Comparison of ENCODE assay signal across 8 mouse cellular contexts in genomic region chrX:95359053-95359452, GRCm38 (mm10).
DNase-seq lines count a peak whose midpoint lies in the region; ATAC-seq and TF ChIP-seq lines count a peak whose summit lies in the region.

No protein-coding gene starts in this region.

- DNase-seq in hindbrain, postnatal 0 days (ENCODE audit: low spot score), result peak; percentile 53
- peak; percentile 63 for DNase-seq in 416B (ENCODE audit: low read depth)
- DNase-seq in Muller cell, postnatal 12 days (ENCODE audit: inconsistent ontology term), result peak; percentile 14
- DNase-seq in spleen, adult 18-20 months, result no peak
- no peak for DNase-seq in ovary, adult 18-20 months (ENCODE audit: low spot score)

- TF ChIP-seq CTCF in hindbrain, postnatal 0 days (IDR thresholded peaks at IDR 0.05; ENCODE audit: low read depth), result peak; percentile 73

- no peak overlapping the region for H3K4me2 ChIP-seq in hindbrain, postnatal 0 days (ENCODE audit: low read depth, low read length)
- H3K4me2 ChIP-seq in hindbrain, embryonic 12.5 days (replicated peaks), result no peak overlapping the region

- no peaks in the 10 kb centered on the region for H3K36me3 ChIP-seq in hindbrain, postnatal 0 days (ENCODE audit: insufficient read depth, low read length)
- H3K36me3 ChIP-seq in hindbrain, embryonic 12.5 days, result no peaks in the 10 kb centered on the region

- 27% methylated on average over 3 of the region's 3 CpGs for WGBS in hindbrain, postnatal 0 days
- WGBS in hindbrain, embryonic 12.5 days, result 26% methylated on average over 3 of the region's 3 CpGs

- H3K9ac ChIP-seq in hindbrain, postnatal 0 days (replicated peaks; ENCODE audit: low read length), result no peak overlapping the region
- H3K9ac ChIP-seq in hindbrain, embryonic 12.5 days, result no peak overlapping the region

- H3K27ac ChIP-seq in hindbrain, postnatal 0 days, result no peak overlapping the region
- H3K27ac ChIP-seq in hindbrain, embryonic 12.5 days, result no peak overlapping the region

- H3K27me3 ChIP-seq in hindbrain, postnatal 0 days (ENCODE audit: insufficient read depth, low read length), result no peaks in the 10 kb centered on the region
- H3K27me3 ChIP-seq in hindbrain, embryonic 12.5 days, result no peaks in the 10 kb centered on the region

- no peak overlapping the region for H3K4me3 ChIP-seq in hindbrain, postnatal 0 days (ENCODE audit: low read length)
- no peak overlapping the region for H3K4me3 ChIP-seq in hindbrain, embryonic 12.5 days

- H3K4me1 ChIP-seq in hindbrain, postnatal 0 days (ENCODE audit: insufficient read depth, low read length), result no peaks in the 10 kb centered on the region
- no peaks in the 10 kb centered on the region for H3K4me1 ChIP-seq in hindbrain, embryonic 12.5 days

- no peak for ATAC-seq in hindbrain, postnatal 0 days
- no peak for ATAC-seq in hindbrain, embryonic 12.5 days (ENCODE audit: low FRiP score)
- ATAC-seq in frontal cortex, adult (ENCODE audit: low TSS enrichment), result peak; percentile 77
- peak; percentile 57; the same call in 1 of the 2 replicates for ATAC-seq in megakaryocyte-erythroid progenitor cell, adult 5-6 weeks (replicated peaks; ENCODE audit: low FRiP score, low TSS enrichment, poor library complexity, severe bottlenecking)

- no peaks in the 10 kb centered on the region for H3K9me3 ChIP-seq in hindbrain, postnatal 0 days (ENCODE audit: low read length)
- no peaks in the 10 kb centered on the region for H3K9me3 ChIP-seq in hindbrain, embryonic 12.5 days (replicated peaks)

Comparison
In these comparisons a context has a peak if more than half of its experiments do, and no peak if none do; other contexts are left out.
1. ATAC-seq: peak in frontal cortex, adult (single experiment) and megakaryocyte-erythroid progenitor cell, adult 5-6 weeks (single experiment); none in hindbrain, postnatal 0 days (single experiment) and hindbrain, embryonic 12.5 days (single experiment).
2. DNase-seq: peak in hindbrain, postnatal 0 days (single experiment), 416B (single experiment) and Muller cell, postnatal 12 days (single experiment); none in spleen, adult 18-20 months (0 of 2) and ovary, adult 18-20 months (single experiment).